Mouse (Mus musculus) midbrain, embryonic 15.5 days (tissue): ENCODE data around the gene Cflar. TPM values are rescaled to one million over a fixed set of nuclear protein-coding genes. Genes with fewer than 3 reads are reported as not detected.

Experiments
- ATAC-seq: fragments of 200-750 bp; cut with Nextera tagmentation; replicated peaks from 2 replicates; pipeline ENCODE4 v1.8.0; 2017; ENCODE audit warnings: moderate TSS enrichment
- H3K27ac ChIP-seq: fragments of 300-500 bp; sonication (generic); 2 replicates; pipeline ENCODE4 v1.5.1; 2015; ENCODE audit warnings: mild to moderate bottlenecking, inconsistent platforms
- H3K27me3 ChIP-seq: fragments of 300-500 bp; sonication (generic); replicated peaks from 2 replicates; pipeline ENCODE4 v1.6.1; 2015; ENCODE audit warnings: inconsistent platforms
- H3K36me3 ChIP-seq: fragments of 300-500 bp; sonication (generic); replicated peaks from 2 replicates; pipeline ENCODE4 v1.6.1; 2015; ENCODE audit warnings: inconsistent platforms
- H3K4me1 ChIP-seq: fragments of 300-500 bp; sonication (generic); 2 replicates; pipeline ENCODE4 v1.6.1; 2015; ENCODE audit warnings: inconsistent platforms
- H3K4me2 ChIP-seq: fragments of 300-500 bp; sonication (generic); 2 replicates; pipeline ENCODE4 v1.6.1; 2015; ENCODE audit warnings: inconsistent platforms, mild to moderate bottlenecking, moderate library complexity
- H3K4me3 ChIP-seq: fragments of 300-500 bp; sonication (generic); 2 replicates; pipeline ENCODE4 v1.5.1; 2015; ENCODE audit warnings: mild to moderate bottlenecking, inconsistent platforms
- H3K9ac ChIP-seq: fragments of 300-500 bp; sonication (generic); 2 replicates; pipeline ENCODE4 v1.6.1; 2015; ENCODE audit warnings: mild to moderate bottlenecking, inconsistent platforms
- H3K9me3 ChIP-seq: fragments of 300-500 bp; sonication (generic); 2 replicates; pipeline ENCODE4 v1.6.1; 2016; ENCODE audit warnings: inconsistent platforms
- WGBS: fragments of 180-500 bp; shearing (Covaris S2); methylation state at CpG from one replicate; pipeline ENCODE4 v1.1.7; 2015; ENCODE audit warnings: mixed read lengths; 5-methylcytosine and 5-hydroxymethylcytosine counted together
- polyA plus RNA-seq: library from polyadenylated mRNA; unstranded; fragments of >200 nt; fragmentation: Nextera tagmentation; extraction: Ambion mirVana; gene quantifications from 2 replicates; pipeline ENCODE4 v1.2.1, GENCODE M21; 2015

The Cflar gene
- polyA plus RNA-seq, 1 experiment from 2014 or later = 16.1 TPM

- Histone ChIP-seq H3K4me3 (peak overlapping the region; percentile 52), H3K27me3 (no peaks in the 10 kb centered on the region), H3K36me3 (no peaks in the 10 kb centered on the region), H3K9ac (0 out of 2 replicates have a peak overlapping the region, but pooled peaks have one; percentile 8), H3K4me1 (peaks cover 12% of the 10 kb centered on the region), H3K27ac (no peak overlapping the region; the same call in 1 of the 2 replicates), H3K4me2 (peak overlapping the region; percentile 73), H3K9me3 (no peaks in the 10 kb centered on the region)
- WGBS = 46% methylated on average over 4 of the region's 4 CpGs
- ATAC-seq = no peak
These were observed 2.6 kb downstream of the Cflar start for GRCm38 (mm10) chr1:58713893-58714231.

- H3K4me2 ChIP-seq = peak overlapping the region; percentile 73
- ATAC-seq = no peak
- H3K9ac ChIP-seq = 0 out of 2 replicates have a peak overlapping the region, but pooled peaks have one; percentile 8
- no peaks in the 10 kb centered on the region for H3K27me3 ChIP-seq
- 74% methylated on average over 1 of the region's 1 CpGs for WGBS
- peaks cover 12% of the 10 kb centered on the region for H3K4me1 ChIP-seq
- peak overlapping the region; percentile 52 for H3K4me3 ChIP-seq
- no peak overlapping the region for H3K27ac ChIP-seq
- H3K36me3 ChIP-seq = no peaks in the 10 kb centered on the region
- no peaks in the 10 kb centered on the region for H3K9me3 ChIP-seq
These were observed 3.1 kb downstream of the Cflar start for GRCm38 (mm10) chr1:58714361-58714760.

- no peak for ATAC-seq
- Histone ChIP-seq H3K9ac (no peak overlapping the region), H3K4me2 (no peak overlapping the region), H3K4me1 (peaks cover 12% of the 10 kb centered on the region), H3K27ac (no peak overlapping the region), H3K27me3 (no peaks in the 10 kb centered on the region), H3K9me3 (no peaks in the 10 kb centered on the region), H3K36me3 (no peaks in the 10 kb centered on the region), H3K4me3 (no peak overlapping the region)
These were observed 4.2 kb downstream of the Cflar start for GRCm38 (mm10) chr1:58715536-58715935.

- H3K4me3 ChIP-seq = no peak overlapping the region
- no peak for ATAC-seq
- H3K27ac ChIP-seq = no peak overlapping the region
- 54% methylated on average over 7 of the region's 7 CpGs for WGBS
- no peaks in the 10 kb centered on the region for H3K36me3 ChIP-seq
- H3K9me3 ChIP-seq = no peaks in the 10 kb centered on the region
- peaks cover 10% of the 10 kb centered on the region for H3K4me1 ChIP-seq
- no peak overlapping the region for H3K4me2 ChIP-seq
- H3K27me3 ChIP-seq = no peaks in the 10 kb centered on the region
- H3K9ac ChIP-seq = no peak overlapping the region
These were observed 5.0 kb downstream of the Cflar start for GRCm38 (mm10) chr1:58716162-58716882.

GRCm38 (mm10) chr1:58716883-58717220 is 5.5 kb downstream of the Cflar start:
- peaks cover 10% of the 10 kb centered on the region for H3K4me1 ChIP-seq
- no peaks in the 10 kb centered on the region for H3K27me3 ChIP-seq
- no peak for ATAC-seq
- H3K27ac ChIP-seq = no peak overlapping the region
- H3K4me3 ChIP-seq = no peak overlapping the region
- H3K4me2 ChIP-seq = no peak overlapping the region
- H3K36me3 ChIP-seq = no peaks in the 10 kb centered on the region
- no peak overlapping the region for H3K9ac ChIP-seq
- H3K9me3 ChIP-seq = no peaks in the 10 kb centered on the region
- 98% methylated on average over 4 of the region's 4 CpGs for WGBS

GRCm38 (mm10) chr1:58717589-58718270 is 6.4 kb downstream of the Cflar start:
- ATAC-seq = no peak
- H3K4me3 ChIP-seq = no peak overlapping the region
- no peak overlapping the region for H3K27ac ChIP-seq
- no peak overlapping the region for H3K4me2 ChIP-seq
- H3K4me1 ChIP-seq = peaks cover 6% of the 10 kb centered on the region; the same call in 1 of the 2 replicates
- no peaks in the 10 kb centered on the region for H3K36me3 ChIP-seq
- WGBS = 95% methylated on average over 8 of the region's 8 CpGs
- no peak overlapping the region for H3K9ac ChIP-seq
- H3K9me3 ChIP-seq = no peaks in the 10 kb centered on the region
- H3K27me3 ChIP-seq = no peaks in the 10 kb centered on the region

GRCm38 (mm10) chr1:58719356-58719945 is 8.1 kb downstream of the Cflar start:
- WGBS = 90% methylated on average over 7 of the region's 7 CpGs
- H3K9me3 ChIP-seq = no peaks in the 10 kb centered on the region
- no peak overlapping the region for H3K27ac ChIP-seq
- H3K4me2 ChIP-seq = no peak overlapping the region
- H3K9ac ChIP-seq = no peak overlapping the region
- H3K4me1 ChIP-seq = no peaks in the 10 kb centered on the region; the same call in 1 of the 2 replicates
- ATAC-seq = no peak
- no peak overlapping the region for H3K4me3 ChIP-seq
- no peaks in the 10 kb centered on the region for H3K36me3 ChIP-seq
- H3K27me3 ChIP-seq = no peaks in the 10 kb centered on the region

- no peak for ATAC-seq
- no peaks in the 10 kb centered on the region for H3K4me1 ChIP-seq
- H3K4me2 ChIP-seq = no peak overlapping the region
- H3K9ac ChIP-seq = no peak overlapping the region
- H3K27me3 ChIP-seq = no peaks in the 10 kb centered on the region
- H3K4me3 ChIP-seq = no peak overlapping the region
- no peaks in the 10 kb centered on the region for H3K9me3 ChIP-seq
- no peaks in the 10 kb centered on the region for H3K36me3 ChIP-seq
- 92% methylated on average over 8 of the region's 8 CpGs for WGBS
- H3K27ac ChIP-seq = no peak overlapping the region
These were observed 8.8 kb downstream of the Cflar start for GRCm38 (mm10) chr1:58720090-58720489.

- WGBS = 99% methylated on average over 4 of the region's 4 CpGs
- no peak overlapping the region for H3K4me2 ChIP-seq
- H3K4me3 ChIP-seq = no peak overlapping the region
- no peak overlapping the region for H3K9ac ChIP-seq
- no peaks in the 10 kb centered on the region for H3K4me1 ChIP-seq
- no peak overlapping the region for H3K27ac ChIP-seq
- no peaks in the 10 kb centered on the region for H3K9me3 ChIP-seq
- no peaks in the 10 kb centered on the region for H3K27me3 ChIP-seq
- no peaks in the 10 kb centered on the region for H3K36me3 ChIP-seq
- no peak for ATAC-seq
These were observed 9.7 kb downstream of the Cflar start for GRCm38 (mm10) chr1:58720988-58721387.

- H3K4me1 ChIP-seq = no peaks in the 10 kb centered on the region
- no peak overlapping the region for H3K27ac ChIP-seq
- H3K36me3 ChIP-seq = no peaks in the 10 kb centered on the region
- H3K9me3 ChIP-seq = no peaks in the 10 kb centered on the region
- no peak overlapping the region for H3K9ac ChIP-seq
- no peaks in the 10 kb centered on the region for H3K27me3 ChIP-seq
- WGBS = 90% methylated on average over 11 of the region's 11 CpGs
- H3K4me3 ChIP-seq = no peak overlapping the region
- no peak for ATAC-seq
- H3K4me2 ChIP-seq = no peak overlapping the region
These were observed 11.0 kb downstream of the Cflar start for GRCm38 (mm10) chr1:58722115-58722938.

GRCm38 (mm10) chr1:58723062-58723808 is 11.9 kb downstream of the Cflar start:
- no peak for ATAC-seq
- Histone ChIP-seq H3K9ac (no peak overlapping the region), H3K27ac (no peak overlapping the region), H3K9me3 (no peaks in the 10 kb centered on the region), H3K4me1 (no peaks in the 10 kb centered on the region), H3K4me3 (no peak overlapping the region), H3K36me3 (no peaks in the 10 kb centered on the region), H3K4me2 (no peak overlapping the region), H3K27me3 (no peaks in the 10 kb centered on the region)
- 61% methylated on average over 7 of the region's 7 CpGs for WGBS
